Mouse (Mus musculus) macrophage (primary cell): ENCODE measurements around the gene Cnot1. TPM values are rescaled to one million over a fixed set of nuclear protein-coding genes. Genes with fewer than 3 reads are reported as not detected.

ENCODE experiments used
- H3K27ac ChIP-seq: fragments of 350-480 bp; formaldehyde crosslinking; 2 replicates; pipeline ENCODE4 v1.9.0; 2021
- H3K36me3 ChIP-seq: fragments of 350-480 bp; formaldehyde crosslinking; 2 replicates; pipeline ENCODE4 v1.9.0; 2021; ENCODE audit errors: inconsistent target
- H3K4me3 ChIP-seq: fragments of 350-480 bp; formaldehyde crosslinking; 2 replicates; pipeline ENCODE4 v1.9.0; 2021; ENCODE audit errors: inconsistent target
- H3K79me2 ChIP-seq: fragments of 350-480 bp; formaldehyde crosslinking; 2 replicates; pipeline ENCODE4 v1.9.0; 2021; ENCODE audit errors: inconsistent target
- WGBS: methylation state at CpG from one replicate; pipeline ENCODE4 v1.1.7; 2026; ENCODE audit warnings: inconsistent platforms; ENCODE audit not compliant: missing documents; 5-methylcytosine and 5-hydroxymethylcytosine counted together
- polyA plus RNA-seq: library from polyadenylated mRNA; stranded (reverse); fragments of 250-400 nt; gene quantifications from 3 replicates; pipeline ENCODE4 v1.2.4, GENCODE M21; 2018; ENCODE audit warnings: inconsistent platforms
- total RNA-seq, 78 experiments: library from RNA; depleted of rRNA; stranded (reverse); fragments of 250-400 nt; gene quantifications; 1 replicate in 9 of 78; 2 replicates in 24 of 78; 3 replicates in 43 of 78; 4 replicates in 2 of 78; pipeline ENCODE4 v1.2.4; 2018; ENCODE audit warnings: inconsistent platforms in 56 of 78

Gene Cnot1
- total RNA-seq (2018; cell fraction: chromatin; rRNA removed), result 100 to 1,000 TPM; 196 to 326 (median 268) TPM
- 10 to 100 TPM; 45.2 to 76.3 (median 60.6) TPM for total RNA-seq (2018; cell fraction: cytosol; rRNA removed)
- total RNA-seq (2018; cell fraction: nucleus; rRNA removed), result 100 to 1,000 TPM; 111 to 309 (median 168) TPM
- 44.6 to 69.6 TPM (median 63.8 TPM) in 3 replicates for polyA plus RNA-seq

DNA sequence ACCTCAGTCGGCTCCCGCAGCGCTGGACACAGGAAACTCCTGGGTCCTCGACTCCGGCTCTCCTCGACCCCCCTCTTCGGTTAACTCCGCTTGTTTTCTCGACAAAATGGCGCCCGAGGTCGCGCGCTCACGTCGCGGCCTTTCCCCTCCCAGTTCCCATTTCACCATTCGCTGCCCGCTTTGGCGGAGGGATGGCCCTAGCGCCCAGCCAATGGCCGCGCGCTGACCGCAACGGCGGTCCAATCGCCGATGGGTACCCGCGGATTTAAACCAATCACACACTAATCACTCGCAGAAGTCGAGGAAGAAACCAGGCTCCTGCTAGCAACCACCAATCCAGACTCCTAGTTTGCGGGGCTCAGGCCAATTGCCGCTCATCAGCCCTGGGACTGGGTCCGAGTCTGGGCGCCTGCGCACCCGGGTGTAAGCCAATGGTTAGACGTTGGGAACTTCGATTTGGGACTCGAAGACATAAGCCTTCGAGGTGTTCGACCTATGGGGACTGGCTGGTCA, at the start of gene Cnot1:
Cnot1 (minus strand) TSS at position 134 of the 513 bp plus-strand sequence.
- H3K27ac ChIP-seq, result peak within 1 kb of the TSS; percentile 83
- peaks cover 49% of the 10 kb centered on the region for H3K79me2 ChIP-seq
- no peaks in the 10 kb centered on the region for H3K36me3 ChIP-seq
- H3K4me3 ChIP-seq, result peak within 1 kb of the TSS; percentile 73
- under 1% methylated on average over 44 of the region's 44 CpGs for WGBS

DNA sequence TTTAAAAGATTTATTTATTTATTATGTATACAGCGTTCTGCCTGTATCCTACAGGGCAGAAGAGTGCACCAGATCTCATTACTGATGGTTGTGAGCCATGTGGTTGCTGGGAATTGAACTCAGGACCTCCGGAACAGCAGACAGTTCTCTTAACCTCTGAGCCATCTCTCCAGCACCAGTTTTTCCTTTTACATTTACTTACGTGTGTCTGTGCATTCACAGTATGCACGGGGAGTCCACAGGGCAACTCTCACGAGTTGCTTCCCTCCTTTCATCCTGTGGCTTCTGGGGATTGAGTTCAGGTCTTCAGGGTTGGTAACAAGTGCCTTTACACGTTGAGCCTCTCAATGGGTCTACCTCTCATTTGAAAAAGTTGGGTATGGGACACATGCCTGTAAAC, 46.9 kb upstream of the Cnot1 start:
- H3K4me3 ChIP-seq, result no peak overlapping the region
- 91% methylated on average over 6 of the region's 6 CpGs for WGBS
- H3K79me2 ChIP-seq, result peaks cover 36% of the 10 kb centered on the region
- no peaks in the 10 kb centered on the region; the same call in 1 of the 2 replicates for H3K36me3 ChIP-seq
- no peak overlapping the region for H3K27ac ChIP-seq

DNA sequence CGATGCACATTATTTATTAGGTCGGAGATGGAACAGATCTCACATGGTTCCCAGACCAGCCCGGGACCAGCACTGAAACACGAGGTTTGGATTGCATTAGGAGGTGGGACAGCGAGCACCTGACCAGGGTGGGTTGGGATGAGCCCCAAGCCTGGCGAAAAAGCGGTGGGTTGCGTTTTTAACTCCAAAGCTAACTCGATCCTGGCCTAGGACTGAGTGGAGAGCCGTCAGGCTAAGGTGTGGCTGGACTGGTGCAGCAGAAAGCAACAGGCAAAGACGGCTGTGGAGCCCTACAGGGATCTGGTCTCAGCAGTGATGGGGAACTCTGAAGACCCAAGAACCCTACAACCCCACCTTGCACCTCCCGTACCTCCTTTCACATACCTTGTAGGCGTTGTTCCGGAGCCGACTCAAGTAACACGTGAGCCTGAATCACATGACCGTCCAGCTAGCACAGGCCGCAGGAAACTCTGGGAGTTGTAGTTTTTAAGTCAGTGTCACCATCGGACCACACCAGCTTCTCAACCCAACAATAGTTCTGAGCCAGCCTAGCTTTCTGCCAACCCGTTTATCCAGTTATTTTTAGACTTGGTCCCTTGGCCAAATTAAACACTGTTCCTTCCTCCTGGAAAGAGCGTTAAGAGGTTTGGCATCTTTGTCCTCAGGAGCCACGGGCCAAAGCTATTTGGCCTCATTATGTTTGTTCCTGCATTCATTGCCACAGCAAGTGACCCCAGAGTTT, 46.0 kb upstream of the Cnot1 start, which contains the start of gene Slc38a7:
Slc38a7 (minus strand) TSS at position 438 of the 742 bp plus-strand sequence.
- WGBS, result 8% methylated on average over 22 of the region's 22 CpGs
- peak within 1 kb of the TSS; percentile 96 for H3K4me3 ChIP-seq
- peak within 1 kb of the TSS; percentile 80 for H3K27ac ChIP-seq
- H3K36me3 ChIP-seq, result peaks cover 7% of the 10 kb centered on the region; the same call in 1 of the 2 replicates
- peaks cover 45% of the 10 kb centered on the region for H3K79me2 ChIP-seq

DNA sequence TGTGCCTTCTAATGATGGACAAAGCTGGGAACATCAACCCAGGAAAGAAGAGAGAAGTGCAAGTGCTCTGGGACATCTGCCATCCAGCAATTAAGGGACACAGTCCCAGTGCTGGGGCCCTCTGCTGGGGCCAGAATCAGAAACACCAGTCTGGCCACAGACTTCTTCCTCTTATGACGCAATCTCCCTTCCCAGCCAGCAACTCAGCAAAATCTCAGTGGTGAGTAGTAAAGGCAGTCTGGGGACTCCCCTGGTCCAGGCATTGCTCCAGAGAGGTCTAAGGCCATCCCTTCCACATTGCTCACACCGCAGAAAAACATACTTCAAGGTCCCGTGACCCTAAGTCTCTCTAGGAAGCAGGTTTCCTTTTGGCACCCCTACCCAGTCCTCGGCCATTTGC, 45.0 kb upstream of the Cnot1 start:
- H3K27ac ChIP-seq, result peak overlapping the region; percentile 80

DNA sequence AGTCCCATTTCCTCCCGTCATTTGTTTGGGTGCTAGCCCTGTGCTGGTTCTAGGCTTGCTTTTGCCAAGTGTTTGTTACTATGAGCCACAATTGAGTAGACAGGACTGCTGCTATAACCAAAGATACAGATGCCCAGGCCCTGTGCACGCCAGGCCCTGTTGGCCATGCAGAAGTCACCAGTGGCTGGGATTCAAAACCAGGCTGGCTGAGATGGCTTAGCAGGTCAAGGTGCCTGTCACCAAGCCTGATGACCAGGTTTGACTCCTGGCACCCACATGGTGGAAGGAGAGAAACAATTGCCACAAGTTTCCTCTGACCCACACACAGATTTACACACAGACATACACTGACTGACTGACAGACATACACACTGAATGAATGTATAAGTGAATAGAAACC, 43.1 kb upstream of the Cnot1 start:
- H3K36me3 ChIP-seq, result peaks cover 21% of the 10 kb centered on the region
- WGBS, result 97% methylated on average over 2 of the region's 2 CpGs
- H3K79me2 ChIP-seq, result peaks cover 61% of the 10 kb centered on the region
- no peak overlapping the region for H3K4me3 ChIP-seq
- H3K27ac ChIP-seq, result no peak overlapping the region

More for the DNA sequence above, 45.0 kb upstream of the Cnot1 start:
- H3K79me2 ChIP-seq, result peaks cover 55% of the 10 kb centered on the region
- 0% methylated on average over 4 of the region's 4 CpGs for WGBS
- H3K4me3 ChIP-seq, result peak overlapping the region; percentile 96
- H3K36me3 ChIP-seq, result peaks cover 12% of the 10 kb centered on the region; the same call in 1 of the 2 replicates

DNA sequence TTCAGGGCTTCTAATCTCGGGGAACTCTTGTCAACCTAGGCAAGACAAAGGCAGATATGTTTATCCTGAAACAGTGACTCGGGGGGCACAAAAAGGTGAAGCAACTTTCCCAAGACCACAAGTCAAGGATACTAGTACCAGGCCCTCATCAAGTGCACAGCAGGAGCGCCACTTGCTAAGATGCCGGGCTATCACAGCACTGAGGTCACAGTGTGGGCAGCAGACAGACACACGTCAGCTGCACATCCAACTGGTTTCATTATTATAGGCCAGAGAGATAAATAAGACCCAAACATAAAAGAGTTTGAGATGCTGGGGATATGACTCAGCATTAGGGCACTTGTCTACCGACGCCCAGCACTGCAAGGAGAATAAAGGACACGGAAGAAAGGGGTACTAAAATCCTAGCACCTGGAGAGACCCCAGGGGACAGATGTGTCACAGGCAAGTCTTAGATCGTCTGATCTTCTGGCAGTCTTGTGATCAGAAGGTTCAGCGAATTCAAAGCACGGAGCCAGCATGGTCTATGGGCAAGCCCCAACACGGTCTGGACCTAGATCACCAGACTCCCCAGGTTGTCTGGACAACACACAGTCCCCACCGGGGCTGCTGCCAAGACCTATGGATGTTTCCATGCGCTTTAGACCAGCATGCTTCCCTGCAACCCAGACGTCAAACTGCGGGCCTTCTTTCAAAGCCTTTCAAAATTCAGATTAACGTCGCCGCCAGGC, 41.6 kb upstream of the Cnot1 start:
- whole genome bisulfite sequencing, result 92% methylated on average over 17 of the region's 19 CpGs
- H3K36me3 ChIP-seq, result peaks cover 35% of the 10 kb centered on the region

DNA sequence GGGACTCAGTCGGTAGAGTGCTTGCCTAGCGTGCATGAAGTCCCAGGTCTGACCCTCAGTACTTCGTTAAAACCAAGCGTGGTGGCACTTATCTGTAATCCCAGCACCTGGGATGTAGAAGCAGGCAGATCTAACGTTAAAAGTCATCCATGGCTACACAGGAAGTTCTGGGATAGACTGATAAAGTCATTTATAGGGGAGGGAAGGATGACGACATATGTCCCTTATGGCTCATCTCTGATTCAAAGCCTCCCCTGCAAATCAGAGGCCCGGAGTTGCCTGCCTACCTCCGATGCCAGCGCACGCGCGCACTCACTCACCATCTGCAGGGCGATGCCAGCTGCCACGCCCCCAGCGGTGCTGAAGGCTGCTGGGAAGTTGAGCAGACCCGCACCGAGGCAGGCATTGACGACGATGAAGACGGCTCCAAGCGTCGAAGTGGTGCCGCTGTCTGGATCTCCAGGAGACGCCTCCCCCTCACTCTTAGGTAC, 40.8 kb upstream of the Cnot1 start:
- Histone ChIP-seq H3K36me3 (peaks cover 43% of the 10 kb centered on the region), H3K27ac (no peak overlapping the region), H3K79me2 (peaks cover 59% of the 10 kb centered on the region), H3K4me3 (no peak overlapping the region)
- 88% methylated on average over 16 of the region's 24 CpGs for WGBS

More for the DNA sequence above, 41.6 kb upstream of the Cnot1 start:
- peaks cover 61% of the 10 kb centered on the region for H3K79me2 ChIP-seq
- no peak overlapping the region for H3K27ac ChIP-seq
- no peak overlapping the region for H3K4me3 ChIP-seq

DNA sequence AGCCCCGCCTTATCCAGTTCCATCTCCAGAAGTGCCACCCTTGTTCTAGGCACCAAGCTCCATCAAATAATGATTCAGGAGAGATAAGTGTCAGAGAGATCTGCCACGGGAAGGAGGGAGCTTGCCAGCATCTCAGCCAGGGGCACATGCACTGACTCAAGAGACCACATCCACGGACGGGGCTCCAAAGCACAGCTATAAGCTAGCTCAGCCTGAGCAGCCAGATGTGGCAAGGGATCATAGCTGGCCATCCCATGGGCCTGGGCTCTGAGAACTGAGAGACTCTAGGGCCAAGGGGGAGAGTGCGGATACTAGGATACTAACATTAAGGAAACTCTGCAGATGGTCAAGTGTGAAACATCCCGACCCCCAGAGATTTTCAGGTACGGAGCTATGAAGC, 37.8 kb upstream of the Cnot1 start:
- no peak overlapping the region for H3K4me3 ChIP-seq
- peaks cover 70% of the 10 kb centered on the region for H3K36me3 ChIP-seq
- 95% methylated on average over 7 of the region's 7 CpGs for WGBS
- H3K79me2 ChIP-seq, result peaks cover 34% of the 10 kb centered on the region
- no peak overlapping the region for H3K27ac ChIP-seq

DNA sequence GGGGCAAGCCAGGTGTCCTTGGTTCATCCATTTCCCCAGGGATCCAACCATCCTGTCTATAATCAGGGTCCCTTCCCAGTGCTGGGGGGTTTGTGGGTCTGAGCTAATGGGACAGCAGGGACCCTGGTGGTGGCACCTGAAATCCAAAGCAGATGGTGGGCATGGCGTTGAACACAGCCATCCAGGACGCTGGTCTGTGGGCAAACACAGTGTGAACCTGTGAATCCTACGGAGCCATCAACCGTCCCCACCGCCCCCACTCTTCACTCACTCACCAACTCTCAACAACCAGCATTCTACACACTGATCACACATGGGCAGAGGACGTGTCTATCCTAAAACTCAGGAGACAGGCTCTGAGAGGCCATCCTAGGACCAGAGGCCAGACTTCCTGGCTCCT, 36.7 kb upstream of the Cnot1 start:
- WGBS, result 92% methylated on average over 6 of the region's 6 CpGs
- Histone ChIP-seq H3K4me3 (no peak overlapping the region), H3K27ac (no peak overlapping the region), H3K79me2 (peaks cover 23% of the 10 kb centered on the region), H3K36me3 (peaks cover 78% of the 10 kb centered on the region)

DNA sequence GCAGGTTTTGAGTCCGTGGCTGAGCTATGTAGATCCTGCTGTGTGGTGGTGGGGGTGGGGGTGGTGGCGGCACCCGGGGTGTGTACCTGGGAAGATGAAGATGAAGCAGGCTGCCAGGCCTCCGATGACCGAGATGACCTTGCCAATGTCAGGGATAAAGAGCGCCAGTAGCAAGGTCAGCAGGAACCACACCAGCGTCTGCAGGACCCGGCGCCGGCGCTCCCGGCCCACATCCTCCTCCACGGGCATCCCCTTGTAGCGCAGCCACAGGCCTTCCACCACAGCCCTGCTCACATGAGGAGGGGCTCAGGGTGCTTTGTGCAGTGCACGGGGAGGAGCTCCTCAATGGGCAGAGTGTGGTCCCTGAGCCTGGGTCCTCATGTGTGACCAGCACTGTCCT, 34.2 kb upstream of the Cnot1 start:
- WGBS, result 92% methylated on average over 15 of the region's 15 CpGs
- peaks cover 78% of the 10 kb centered on the region for H3K36me3 ChIP-seq
- H3K79me2 ChIP-seq, result peaks cover 6% of the 10 kb centered on the region; the same call in 1 of the 2 replicates
- no peak overlapping the region for H3K4me3 ChIP-seq
- H3K27ac ChIP-seq, result no peak overlapping the region

DNA sequence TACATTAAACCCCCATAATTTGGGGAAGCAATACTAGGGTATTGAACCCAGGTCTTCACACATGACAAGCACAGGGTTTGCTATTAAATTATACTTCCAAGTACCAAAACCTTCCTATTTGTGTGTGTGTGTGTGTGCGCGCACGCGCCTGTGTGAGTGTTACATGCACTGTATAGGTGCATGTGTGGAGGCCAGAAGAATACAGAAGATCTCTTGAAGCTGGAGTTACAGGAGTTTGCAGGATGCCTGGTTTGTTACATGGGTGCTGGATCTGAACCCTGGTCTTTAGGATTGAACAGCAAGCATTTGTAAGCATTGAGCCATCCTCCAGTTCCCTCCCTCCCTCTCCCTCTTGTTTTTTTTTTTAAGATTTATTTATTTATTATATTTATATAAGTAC, 32.0 kb upstream of the Cnot1 start:
- no peaks in the 10 kb centered on the region for H3K79me2 ChIP-seq

DNA sequence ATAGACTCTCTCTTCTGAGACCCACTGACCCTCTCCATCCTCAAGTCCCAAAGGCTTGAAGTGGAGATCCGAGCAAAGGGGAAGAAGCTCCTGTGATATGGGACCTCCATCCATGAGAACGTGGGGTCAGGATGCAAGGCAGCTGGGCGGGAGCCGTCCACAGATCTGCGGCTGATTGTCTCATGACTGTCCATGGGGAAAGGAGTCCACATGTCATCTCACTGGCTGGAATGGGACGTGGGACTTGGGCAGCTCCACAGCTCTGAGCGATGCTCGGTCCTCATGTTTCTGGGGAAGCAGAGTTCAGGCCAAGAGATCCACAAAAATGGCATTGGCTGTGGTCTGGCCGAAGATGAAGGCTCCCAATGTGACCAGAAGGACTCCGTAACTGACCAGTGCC, 30.0 kb upstream of the Cnot1 start:
- Histone ChIP-seq H3K79me2 (no peaks in the 10 kb centered on the region), H3K27ac (no peak overlapping the region), H3K36me3 (peaks cover 39% of the 10 kb centered on the region), H3K4me3 (no peak overlapping the region)
- 95% methylated on average over 10 of the region's 10 CpGs for WGBS

More for the DNA sequence above, 32.0 kb upstream of the Cnot1 start:
- 100% methylated on average over 3 of the region's 4 CpGs for whole genome bisulfite sequencing
- Histone ChIP-seq H3K36me3 (peaks cover 60% of the 10 kb centered on the region), H3K27ac (no peak overlapping the region), H3K4me3 (no peak overlapping the region)

DNA sequence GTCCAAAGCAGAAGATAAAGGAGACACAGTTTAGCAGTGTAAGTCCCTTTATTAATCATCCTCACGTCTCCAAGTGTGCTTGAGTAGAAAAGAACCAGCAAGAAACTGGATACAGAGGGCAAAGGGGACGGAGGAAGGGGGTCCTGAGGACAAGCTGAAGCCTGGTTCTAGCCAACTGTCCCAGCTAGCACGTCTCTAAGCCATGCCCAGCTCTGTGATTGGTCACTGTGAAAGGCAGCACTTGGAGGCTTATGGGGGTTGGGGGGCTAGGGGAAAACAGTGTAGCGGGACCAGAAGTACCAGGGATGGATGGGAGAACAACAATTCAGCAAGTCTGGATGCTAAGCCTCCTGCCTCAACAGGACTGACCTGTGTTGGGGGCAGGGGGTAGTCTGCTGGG, 28.6 kb upstream of the Cnot1 start:
- WGBS, result 89% methylated on average over 4 of the region's 4 CpGs
- Histone ChIP-seq H3K27ac (no peak overlapping the region), H3K36me3 (peaks cover 30% of the 10 kb centered on the region), H3K4me3 (no peak overlapping the region), H3K79me2 (no peaks in the 10 kb centered on the region)

DNA sequence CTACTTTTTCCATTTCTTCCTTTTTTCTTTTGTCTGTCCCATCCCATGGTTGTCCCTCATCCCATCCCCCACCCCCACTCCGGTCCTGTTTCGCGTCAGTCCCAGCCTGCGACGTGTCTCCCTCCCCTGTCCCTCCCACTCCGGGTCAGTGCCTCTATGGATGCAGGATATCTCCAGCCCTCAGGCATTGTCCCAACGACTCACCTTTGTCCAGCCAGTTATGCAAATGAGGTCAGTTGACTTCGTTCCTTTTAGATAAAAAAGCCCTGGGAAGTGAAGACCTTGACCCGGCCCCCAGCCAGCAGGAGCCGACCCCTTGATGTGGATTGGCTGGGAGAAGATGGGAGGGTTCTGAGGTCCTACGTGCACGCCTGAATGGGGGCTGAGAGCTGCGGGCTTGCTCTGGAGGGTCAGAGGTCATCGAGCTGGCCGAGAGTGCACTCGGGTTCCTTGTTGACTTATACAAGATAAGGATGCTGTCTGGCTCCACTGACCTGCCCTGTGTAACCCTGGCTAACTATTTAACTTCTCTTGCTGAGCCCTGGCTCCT, 26.2 kb upstream of the Cnot1 start:
- peaks cover 12% of the 10 kb centered on the region; the same call in 1 of the 2 replicates for H3K36me3 ChIP-seq
- H3K27ac ChIP-seq, result no peak overlapping the region
- H3K4me3 ChIP-seq, result no peak overlapping the region
- H3K79me2 ChIP-seq, result no peaks in the 10 kb centered on the region
- 13% methylated on average over 16 of the region's 16 CpGs for WGBS
